Mouse (Mus musculus) adrenal gland, postnatal 14 days (tissue): Measurements from ENCODE around the gene Sh2d2a. TPM values are rescaled to one million over a fixed set of nuclear protein-coding genes. Genes with fewer than 3 reads are reported as not detected.
A peak's percentile ranks its signal among the peaks of the same experiment; 100 is the strongest.
"Not testable (repeated sequence)": the region's sequence is repeated elsewhere in the genome, so short reads cannot be mapped to it uniquely, and the experiment has no call there.

Source experiments
- DNase-seq: peaks from one replicate; pipeline ENCODE4 v3.0.0; 2021; ENCODE audit warnings: mixed read lengths
- total RNA-seq: library from RNA; stranded (reverse); gene quantifications from 2 replicates; pipeline ENCODE4 v1.2.3, GENCODE M21; 2021

Sh2d2a gene
- total RNA-seq, 1 experiment from 2014 or later, result 0.19 TPM

DNA sequence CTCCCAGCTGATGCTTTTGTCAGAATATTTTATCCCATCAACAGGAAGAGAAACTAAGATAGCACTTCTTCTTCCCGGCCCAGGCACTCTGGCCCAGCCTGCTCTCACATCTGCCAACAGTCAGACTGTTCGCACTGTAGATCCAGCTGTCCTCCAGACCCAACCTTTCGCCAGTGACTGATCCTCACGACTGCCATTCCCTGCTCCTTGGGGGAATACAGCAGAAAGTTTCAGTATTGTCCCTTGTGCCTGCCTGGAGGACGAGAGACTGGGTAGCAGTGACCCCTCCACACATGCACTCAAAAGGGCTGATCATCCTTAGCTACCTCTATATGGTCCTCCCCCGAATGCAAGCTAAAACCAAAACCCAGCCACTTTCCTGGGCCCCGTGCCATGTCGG lies 9.4 kb downstream of the Sh2d2a start:
- DNase-seq, result no peak

DNA sequence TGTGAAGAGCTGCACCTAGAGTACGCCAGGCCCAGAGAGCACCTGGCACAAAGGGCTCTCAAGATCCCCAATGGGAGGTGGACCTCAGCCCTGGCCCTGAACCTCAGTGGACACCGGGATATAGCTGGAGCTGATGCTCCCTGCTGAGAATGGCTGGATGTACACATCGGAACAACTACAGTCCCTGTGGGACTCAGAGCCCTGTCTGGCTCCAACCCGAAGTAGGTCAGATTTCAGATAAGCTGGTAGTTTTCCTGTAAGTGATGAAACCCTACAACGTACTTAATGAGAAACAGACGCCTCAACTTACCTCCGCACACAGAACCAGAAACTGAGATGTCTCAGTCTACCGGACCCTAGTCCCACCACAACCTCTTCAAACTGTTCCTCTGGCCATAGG lies 11.1 kb downstream of the Sh2d2a start:
- DNase-seq, result no peak

DNA sequence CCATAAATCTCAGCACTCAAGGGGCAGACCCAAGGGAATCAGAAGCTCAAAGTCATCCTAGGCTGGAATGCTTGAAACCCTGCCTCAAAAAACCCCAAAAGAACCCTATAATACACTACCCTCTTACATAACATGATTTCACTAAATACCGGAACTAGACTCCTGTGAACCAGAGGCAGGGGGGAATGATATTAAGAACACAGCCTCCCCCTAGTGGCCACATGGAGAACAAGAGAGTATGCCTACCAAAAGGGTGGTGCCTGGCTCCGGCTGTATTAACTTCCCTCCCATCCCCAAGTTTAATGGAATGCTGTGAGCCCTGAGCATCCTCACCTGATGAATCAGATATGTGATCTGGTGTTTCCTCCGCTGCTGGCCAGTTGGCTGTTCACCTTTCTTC lies 13.3 kb downstream of the Sh2d2a start:
- DNase-seq, result peak; percentile 79

DNA sequence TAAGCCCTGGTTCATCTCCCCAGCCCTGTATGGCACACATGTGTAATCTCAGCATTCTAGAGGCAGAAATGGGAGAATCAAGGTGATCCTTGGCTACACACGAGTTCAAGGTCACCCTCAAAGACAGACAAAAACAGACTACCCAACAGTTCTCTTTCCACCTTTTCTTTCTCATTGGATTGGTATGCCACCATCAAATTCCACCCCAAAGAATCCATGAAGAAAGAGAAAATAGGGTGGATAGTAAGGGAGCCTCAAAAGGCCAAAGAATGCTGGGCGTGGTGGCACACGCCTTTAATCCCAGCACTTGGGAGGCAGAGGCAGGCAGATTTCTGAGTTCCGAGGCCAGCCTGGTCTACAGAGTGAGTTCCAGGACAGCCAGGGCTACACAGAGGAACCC lies 17.6 kb downstream of the Sh2d2a start:
- DNase-seq, result not testable (repeated sequence)

DNA sequence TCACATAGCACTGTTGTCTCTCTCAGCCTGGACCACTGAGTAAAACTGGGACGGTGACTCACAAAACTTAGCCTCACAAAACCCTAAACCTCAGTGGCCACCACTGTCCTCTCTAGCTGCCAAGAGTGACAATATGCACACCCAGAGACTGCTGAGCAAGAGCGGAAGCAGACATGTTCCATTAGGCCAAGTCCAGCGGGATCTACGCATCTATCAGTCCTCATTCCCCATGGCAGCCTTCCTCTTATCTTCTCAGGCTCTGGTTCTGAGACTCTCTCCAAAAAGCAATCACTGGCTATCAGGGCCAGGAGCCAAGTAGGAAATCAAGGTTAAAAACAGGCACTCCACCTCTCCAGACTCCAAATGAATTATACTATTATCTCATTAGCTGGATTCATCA lies 31.2 kb downstream of the Sh2d2a start:
- peak; percentile 38 for DNase-seq

DNA sequence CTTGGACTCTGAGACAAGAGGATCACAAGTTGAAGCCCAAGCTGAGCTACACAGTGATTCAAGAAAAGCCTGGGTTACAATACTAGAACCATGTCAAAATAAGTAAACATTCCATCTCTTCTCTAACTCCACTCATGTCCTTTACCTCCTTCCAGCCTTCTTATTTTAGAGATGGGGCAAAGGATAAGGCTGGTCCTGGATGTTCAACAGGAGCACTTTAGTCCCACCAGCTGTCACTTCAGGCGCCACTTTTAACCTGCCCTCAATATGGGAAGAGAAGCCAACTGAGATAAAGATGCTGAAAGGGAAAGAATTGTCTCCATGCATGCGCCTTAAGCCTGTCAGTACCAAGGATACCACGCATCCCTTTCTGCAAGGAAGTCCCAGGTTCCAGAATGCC lies 37.7 kb downstream of the Sh2d2a start:
- no peak for DNase-seq

DNA sequence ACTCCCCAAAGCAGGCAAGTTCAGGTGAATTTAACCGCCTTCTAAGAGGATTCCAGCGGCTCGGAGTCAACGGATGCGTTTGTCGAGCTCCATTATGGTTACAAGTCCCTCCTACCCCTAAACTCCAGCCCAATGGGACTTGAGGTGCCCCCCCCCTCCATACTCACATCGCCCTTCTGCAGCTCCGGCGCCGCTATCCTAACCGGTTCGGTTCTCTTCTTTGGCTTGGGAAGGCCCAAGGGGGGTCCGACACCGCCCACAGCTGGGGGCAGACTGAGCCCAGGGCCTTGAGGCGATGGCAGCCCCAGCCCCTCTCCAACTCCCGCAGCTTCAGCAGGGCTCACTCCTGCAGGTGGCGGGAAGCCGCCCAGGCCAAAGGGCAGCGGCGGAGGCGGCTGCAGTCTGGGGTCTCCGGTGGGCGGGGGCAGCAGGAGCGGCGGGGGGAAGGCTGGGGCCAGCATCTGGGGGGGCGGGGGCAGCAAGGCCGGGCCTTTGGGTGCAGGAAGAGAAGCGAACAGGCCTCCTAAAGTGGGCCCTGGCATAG lies 38.2 kb downstream of the Sh2d2a start:
- DNase-seq, result peak; percentile 74

DNA sequence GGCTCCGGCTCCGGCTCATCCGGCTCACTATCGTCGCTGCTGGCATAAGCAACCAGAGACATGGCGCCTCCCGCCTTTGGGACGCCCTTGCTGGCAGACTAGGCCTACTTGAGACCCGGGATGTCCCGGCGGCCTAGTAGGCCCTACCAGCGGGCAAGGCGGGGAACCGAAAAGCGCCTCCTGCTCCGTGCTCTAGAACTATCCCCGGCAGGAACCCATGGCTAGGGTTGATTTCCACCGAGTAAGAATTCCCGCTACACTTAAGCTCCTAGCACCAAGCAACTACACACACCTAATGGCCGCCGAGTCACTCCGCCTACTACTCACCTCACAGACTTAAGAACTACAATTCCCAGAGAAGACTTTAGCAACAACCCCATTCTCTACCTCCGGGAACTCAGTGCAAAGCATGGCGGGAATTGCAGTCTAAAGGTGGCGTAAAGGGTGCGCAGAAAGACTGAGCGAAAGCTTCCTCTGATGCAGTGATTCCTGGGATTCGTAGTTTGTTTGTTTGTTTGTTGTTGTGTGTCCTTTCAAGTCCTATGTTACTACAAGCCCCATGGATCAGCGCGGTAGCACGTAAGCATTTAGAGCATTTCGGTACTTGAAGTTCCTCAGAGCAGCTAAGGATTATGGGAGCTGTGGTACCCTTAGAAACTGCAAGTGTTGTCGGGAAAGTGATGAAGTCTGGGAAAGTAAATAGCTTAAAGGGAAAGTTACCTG lies 38.9 kb downstream of the Sh2d2a start, which contains the start of gene Prcc:
Gene Prcc, minus strand, starts transcription at position 328 of the 723 bp plus-strand sequence.
- peak; percentile 93 for DNase-seq

DNA sequence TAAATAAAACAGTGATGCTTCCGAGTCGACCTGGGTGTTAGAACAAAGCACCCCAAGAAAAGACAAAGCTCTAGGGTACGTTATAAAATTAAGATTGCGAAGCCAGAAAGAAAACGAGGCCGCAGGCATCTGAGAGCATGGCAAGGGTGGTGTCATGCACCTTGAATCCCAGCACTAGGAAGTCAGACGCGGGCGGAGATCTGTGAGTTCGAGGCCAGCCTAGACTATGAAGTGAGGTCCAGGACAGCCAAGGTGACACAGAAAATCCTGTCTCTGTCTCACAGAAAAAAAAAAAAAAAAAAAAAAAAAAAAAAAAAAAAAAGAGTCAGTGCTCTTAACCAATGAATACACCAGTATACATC lies 39.4 kb downstream of the Sh2d2a start:
- peak; percentile 45 for DNase-seq

DNA sequence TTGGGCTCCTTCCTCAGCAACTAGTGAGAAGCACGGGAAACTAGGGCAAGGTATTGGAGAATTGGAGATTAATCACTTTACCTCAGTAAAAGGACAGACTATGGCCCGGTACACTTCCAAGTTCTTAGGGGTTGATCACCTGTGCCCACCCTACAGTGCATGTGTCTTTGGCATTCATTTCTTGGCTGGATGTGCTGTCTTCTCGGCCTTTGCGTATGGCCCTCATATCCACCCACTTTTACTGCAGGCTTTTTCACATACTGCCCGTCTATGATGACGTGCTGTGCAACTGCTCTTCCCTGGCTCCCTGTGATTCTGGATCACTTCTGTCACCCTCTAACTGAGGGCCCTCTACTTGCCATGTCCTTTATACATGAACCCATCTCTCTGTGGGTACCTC lies 39.9 kb downstream of the Sh2d2a start:
- DNase-seq, result no peak

DNA sequence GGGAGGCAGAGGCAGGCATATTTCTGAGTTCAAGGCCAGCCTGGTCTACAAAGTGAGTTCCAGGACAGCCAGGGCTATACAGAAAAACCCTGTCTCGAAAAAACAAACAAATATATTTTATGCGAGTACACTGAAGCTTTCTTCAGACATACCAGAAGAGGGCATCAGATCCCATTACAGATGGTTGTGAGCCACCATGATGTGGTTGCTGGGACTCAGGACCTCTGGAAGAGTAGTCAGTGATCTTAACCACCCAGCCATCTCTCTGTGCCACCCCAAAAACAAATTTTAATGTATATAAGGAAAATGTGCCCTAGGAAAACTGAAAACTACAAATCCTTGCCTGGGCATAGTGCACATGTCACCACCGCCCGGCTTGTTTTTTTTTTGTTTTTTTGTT lies 40.8 kb downstream of the Sh2d2a start:
- DNase-seq, result not testable (repeated sequence)

DNA sequence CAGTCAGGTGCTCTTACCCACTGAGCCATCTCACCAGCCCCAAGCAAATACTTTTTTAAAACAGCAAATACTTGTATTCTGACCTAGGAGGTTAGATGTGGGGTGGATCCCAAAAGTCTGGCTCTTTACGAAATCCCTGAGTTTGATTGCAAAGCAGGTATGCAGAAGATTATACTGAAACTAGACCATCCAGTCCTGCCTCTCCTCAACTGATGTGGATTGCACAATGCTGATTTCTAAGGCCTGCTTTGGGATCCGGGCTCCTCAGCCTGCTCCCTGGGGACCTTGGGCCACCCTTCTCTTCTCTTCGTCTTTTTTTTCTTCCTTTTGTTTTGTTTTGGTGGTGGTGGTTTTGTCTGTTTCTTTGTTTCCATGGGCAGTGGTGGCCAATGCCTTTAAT lies 44.9 kb downstream of the Sh2d2a start:
- DNase-seq, result no peak

DNA sequence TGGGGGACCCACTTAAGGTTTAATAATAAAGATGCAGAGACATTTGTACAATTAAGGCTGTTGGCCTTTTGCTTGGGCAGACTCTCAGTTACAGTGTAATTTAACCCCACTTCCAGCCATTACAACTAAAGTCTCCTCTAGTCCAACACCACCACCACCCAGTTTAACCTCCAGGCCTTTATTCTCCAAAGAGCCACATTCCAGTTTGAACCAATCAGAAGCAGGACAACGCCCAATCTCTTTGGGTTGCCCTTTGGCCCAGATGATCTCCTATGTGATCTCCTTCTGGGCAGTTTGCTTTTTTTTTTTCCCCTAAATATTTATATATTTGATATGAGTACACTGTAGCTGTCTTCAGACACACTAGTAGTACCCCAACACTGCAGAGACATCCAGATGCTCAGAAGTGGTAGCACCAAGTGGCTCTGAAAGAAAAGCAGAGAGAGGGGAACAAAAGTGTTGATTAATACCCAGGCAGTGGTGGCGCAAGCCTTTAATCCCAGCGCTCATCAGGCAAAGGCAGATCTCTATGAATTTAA lies 46.9 kb downstream of the Sh2d2a start:
- no peak for DNase-seq

DNA sequence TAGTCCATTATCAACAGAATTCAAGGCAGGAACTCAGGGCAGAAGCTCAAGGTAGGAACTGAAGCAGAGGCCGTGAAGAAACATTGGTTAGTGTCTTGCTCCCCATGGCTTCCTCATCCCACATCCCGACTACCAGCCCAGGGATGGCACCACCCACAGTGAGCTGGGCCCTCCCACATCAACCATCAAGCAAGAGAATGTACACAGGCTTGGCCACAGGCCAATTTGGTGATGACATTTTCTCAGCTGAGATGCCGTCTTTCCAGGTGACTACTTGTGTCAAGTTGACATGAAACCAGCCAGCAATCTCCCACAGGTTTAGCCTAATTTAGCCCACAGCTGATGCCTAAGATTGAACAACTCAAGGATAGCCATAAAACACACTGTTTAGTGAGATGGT lies 52.7 kb downstream of the Sh2d2a start:
- no peak for DNase-seq

DNA sequence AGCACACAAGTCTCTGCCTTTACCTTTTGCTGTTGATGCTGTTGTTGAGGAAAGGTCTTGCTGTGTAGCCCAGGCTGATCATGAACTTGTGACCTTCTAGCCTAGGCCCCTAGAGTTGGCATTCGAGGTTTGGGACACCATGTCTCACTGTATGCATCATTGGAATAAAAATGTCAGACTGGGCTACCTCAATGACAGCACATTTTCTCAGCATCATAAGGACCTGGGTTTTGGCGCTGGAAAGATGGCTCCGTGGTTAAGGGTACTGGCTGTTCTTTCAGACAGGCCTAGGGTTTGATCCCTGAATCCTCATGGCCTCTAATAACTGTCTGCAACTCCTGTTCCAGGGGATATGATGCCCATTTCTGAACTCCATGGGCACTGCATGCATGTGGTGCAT lies 53.2 kb downstream of the Sh2d2a start:
- DNase-seq, result no peak

DNA sequence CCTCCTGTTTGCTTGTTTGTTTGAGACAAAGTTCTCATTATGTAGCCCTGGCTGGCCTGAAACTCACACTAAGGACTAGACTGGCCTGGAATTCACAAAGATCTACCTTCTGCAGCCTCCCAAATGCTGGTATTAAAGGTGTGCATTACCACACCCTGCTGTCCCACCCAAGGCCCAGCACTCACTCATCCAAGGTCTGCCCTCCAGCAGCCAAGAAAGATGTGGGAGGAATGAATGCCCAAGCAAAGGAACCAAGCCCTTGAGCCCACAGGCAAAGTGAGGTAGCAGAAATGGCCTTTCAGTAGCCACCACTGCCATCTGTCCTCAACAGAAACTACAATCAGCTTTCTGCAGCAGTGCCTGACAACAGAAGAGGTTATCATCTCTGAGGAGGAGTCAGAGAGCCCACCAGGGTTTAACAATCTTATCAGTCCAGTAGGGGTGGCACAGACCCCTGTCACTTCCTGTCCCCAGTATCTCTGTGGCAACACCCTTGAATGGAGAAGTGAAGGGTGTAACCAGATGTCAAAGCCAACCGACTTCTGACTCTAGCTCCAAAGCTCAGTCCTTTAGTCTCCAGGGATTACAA lies 54.6 kb downstream of the Sh2d2a start:
- no peak for DNase-seq

DNA sequence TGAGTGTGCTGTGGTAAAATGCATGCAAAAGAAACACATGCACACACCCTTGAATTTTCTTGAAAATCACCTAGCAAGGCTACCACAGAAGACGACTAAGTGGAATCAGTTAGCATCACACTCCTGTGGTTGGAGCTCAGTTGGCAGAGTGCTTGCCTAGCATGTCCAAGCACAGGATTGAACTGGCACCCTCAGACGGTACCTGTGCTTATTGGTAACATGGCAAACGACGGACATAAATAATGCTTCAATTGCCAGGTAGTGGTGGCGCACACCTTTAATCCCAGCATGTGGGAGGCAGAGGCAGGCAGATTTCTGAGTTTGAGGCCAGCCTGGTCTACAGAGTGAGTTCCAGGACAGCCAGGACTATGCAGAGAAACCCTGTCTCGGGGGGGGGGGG lies 55.4 kb downstream of the Sh2d2a start:
- not testable (repeated sequence) for DNase-seq

DNA sequence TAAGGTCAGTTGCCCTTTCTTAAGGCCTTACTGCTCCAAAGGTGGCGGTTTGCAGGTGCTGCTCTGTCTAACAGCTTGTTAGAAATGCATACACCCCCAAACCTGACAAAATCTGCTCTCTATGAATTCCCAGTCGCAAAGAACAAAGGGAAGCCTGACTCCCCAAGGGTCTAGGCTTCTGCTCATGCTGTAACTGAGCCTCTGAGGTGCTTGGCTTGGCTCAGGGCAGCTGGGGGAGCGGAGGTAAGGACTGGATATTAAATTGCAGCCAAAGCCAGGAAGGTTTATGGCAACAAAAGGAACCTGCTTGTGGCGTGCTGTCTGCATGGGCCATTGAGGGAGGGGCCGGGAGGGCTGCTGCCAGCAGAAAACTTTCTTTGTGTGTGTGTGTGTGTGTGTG lies 57.3 kb downstream of the Sh2d2a start:
- DNase-seq, result no peak

Other genes starting within 250 kb of the Sh2d2a start
- 37.8 and 40.1 TPM in 2 replicates for gene Arhgef11, start 229.2 kb upstream of the Sh2d2a start, total RNA-seq
- gene Lrrc71, start 98.1 kb upstream of the Sh2d2a start, total RNA-seq, result 0.56 and 0.60 TPM in 2 replicates
- gene Ntrk1, start 51.6 kb upstream of the Sh2d2a start, total RNA-seq, result 4.3 and 14.4 TPM in 2 replicates
- 0.70 and 2.2 TPM in 2 replicates for gene Insrr, start 49.8 kb upstream of the Sh2d2a start, total RNA-seq
- gene Pear1, start 22.4 kb upstream of the Sh2d2a start, total RNA-seq, result 29.1 and 36.7 TPM in 2 replicates
- 50.0 and 50.4 TPM in 2 replicates for gene Prcc, start 38.9 kb downstream of the Sh2d2a start, total RNA-seq
- 169 and 171 TPM in 2 replicates for gene Hdgf, start 59.6 kb downstream of the Sh2d2a start, total RNA-seq
- gene Mrpl24, start 72.8 kb downstream of the Sh2d2a start, total RNA-seq, result 115 and 119 TPM in 2 replicates
- gene Isg20l2, start 83.6 kb downstream of the Sh2d2a start, total RNA-seq, result 22.9 and 23.4 TPM in 2 replicates
- gene Rrnad1, start 84.0 kb downstream of the Sh2d2a start, total RNA-seq, result 13.9 and 15.6 TPM in 2 replicates
- not detected in 2 replicates for gene Crabp2, start 101.9 kb downstream of the Sh2d2a start, total RNA-seq
- gene Nes, start 124.3 kb downstream of the Sh2d2a start, total RNA-seq, result 14.5 and 23.0 TPM in 2 replicates
- gene Bcan, start 153.5 kb downstream of the Sh2d2a start, total RNA-seq, result 28.5 and 31.5 TPM in 2 replicates
- not detected in 2 replicates for gene Hapln2, start 180.8 kb downstream of the Sh2d2a start, total RNA-seq
- gene Gpatch4, start 196.4 kb downstream of the Sh2d2a start, total RNA-seq, result 15.7 and 22.5 TPM in 2 replicates
- 135 and 138 TPM in 2 replicates for gene Naxe, start 211.7 kb downstream of the Sh2d2a start, total RNA-seq
- not detected in 2 replicates for gene Ttc24, start 231.5 kb downstream of the Sh2d2a start, total RNA-seq
- gene Iqgap3, start 235.2 kb downstream of the Sh2d2a start, total RNA-seq, result 7.3 and 8.0 TPM in 2 replicates